Mouse (Mus musculus): ENCODE measurements at regions not wholly inside any gene's neighbourhood (a gene's known extent, or its start where the extent isn't known, plus 50 kb on each side); places are given as distances from the start of the nearest gene placed in this dataset.

DNA sequence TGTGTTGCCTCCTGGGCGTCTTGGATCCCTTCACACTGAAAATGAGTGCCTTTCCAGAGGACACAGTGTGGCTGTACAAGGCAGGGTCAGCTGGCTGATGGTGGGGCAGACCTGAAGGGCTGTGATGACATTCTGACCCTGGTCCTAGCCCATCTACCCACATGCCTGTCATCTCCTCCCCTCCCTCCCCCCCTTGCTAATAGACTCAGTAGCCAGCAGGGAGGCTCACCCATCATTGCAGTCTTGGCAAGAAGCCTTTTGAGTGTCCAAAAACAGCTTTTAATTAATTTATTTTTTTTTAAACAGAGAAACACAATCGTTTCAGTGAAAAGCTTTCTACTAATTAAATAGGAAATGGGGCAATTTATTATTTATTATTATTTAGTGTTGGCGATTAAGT is 67.0 kb upstream of the Ssx2ip start:
- DNase-seq (ENCODE audit: extremely low spot score, low spot score) = no peak
- Histone ChIP-seq H3K27me3 (ENCODE audit: poor library complexity, severe bottlenecking) (peaks cover 2% of the 10 kb centered on the region; the same call in 1 of the 2 replicates), H3K36me3 (replicated peaks) (no peaks in the 10 kb centered on the region), H3K9me3 (no peaks in the 10 kb centered on the region), H3K27ac (0 out of 2 replicates have a peak overlapping the region, but pooled peaks have one; percentile 48), H3K4me3 (no peak overlapping the region), H3K4me1 (peaks cover 36% of the 10 kb centered on the region)
- 83% methylated on average over 3 of the region's 3 CpGs for WGBS

GRCm38 (mm10) chr3:146337861-146338281 is 66.6 kb upstream of the Ssx2ip start:
- Histone ChIP-seq H3K4me1 (peaks cover 36% of the 10 kb centered on the region), H3K27ac (peak overlapping the region; percentile 60), H3K36me3 (replicated peaks) (no peaks in the 10 kb centered on the region), H3K4me3 (no peak overlapping the region), H3K27me3 (ENCODE audit: poor library complexity, severe bottlenecking) (peaks cover 2% of the 10 kb centered on the region; the same call in 1 of the 2 replicates), H3K9me3 (no peaks in the 10 kb centered on the region)
- 27% methylated on average over 7 of the region's 7 CpGs for WGBS
- no peak for DNase-seq (ENCODE audit: extremely low spot score, low spot score)

- no peaks in the 10 kb centered on the region for H3K9me3 ChIP-seq
- WGBS = 83% methylated on average over 9 of the region's 9 CpGs
- DNase-seq (ENCODE audit: extremely low spot score, low spot score) = no peak
- peaks cover 36% of the 10 kb centered on the region for H3K4me1 ChIP-seq
- peaks cover 4% of the 10 kb centered on the region; the same call in 1 of the 2 replicates for H3K27me3 ChIP-seq (ENCODE audit: poor library complexity, severe bottlenecking)
- no peak overlapping the region for H3K27ac ChIP-seq
- no peaks in the 10 kb centered on the region for H3K36me3 ChIP-seq (replicated peaks)
- no peak overlapping the region for H3K4me3 ChIP-seq
Measured at GRCm38 (mm10) chr3:146338445-146338844, 66.0 kb upstream of the Ssx2ip start.

DNA sequence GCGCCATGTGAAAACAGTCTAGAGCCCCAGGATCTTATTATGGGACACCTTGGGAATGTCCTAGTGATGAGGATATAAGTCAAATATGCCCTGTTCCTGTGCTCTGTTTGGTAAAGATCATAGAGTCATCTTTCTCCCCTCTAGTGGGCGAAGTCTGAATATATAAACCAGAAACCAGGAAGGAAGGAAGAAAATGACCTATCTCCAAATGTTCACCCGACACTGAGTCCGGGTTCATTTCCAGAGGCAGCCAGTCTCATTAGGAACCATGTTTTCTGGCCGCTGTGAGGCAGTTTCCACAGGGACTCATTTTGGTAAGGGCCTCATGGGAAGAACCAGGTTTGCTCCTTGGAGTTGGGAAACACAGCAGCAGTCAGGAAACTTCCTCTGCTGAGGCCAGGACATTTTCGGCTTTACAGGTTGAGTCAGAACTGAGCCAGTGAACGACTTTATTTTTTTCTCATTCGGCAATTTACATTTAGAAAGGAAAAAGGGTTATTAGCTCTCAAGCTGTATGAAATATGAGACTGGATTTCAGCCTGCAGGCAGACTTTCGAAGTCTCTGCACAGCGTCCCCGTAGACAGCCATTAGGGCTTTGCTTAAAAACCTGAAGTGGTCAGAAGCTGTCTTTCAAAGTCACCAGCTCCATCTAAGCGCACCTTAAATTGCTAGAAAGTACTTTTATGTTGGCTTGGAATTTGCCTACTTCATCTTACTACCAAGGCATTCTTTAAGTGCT is 64.0 kb upstream of the Ssx2ip start:
- Histone ChIP-seq H3K36me3 (replicated peaks) (no peaks in the 10 kb centered on the region), H3K4me3 (no peak overlapping the region), H3K9me3 (no peaks in the 10 kb centered on the region), H3K27ac (no peak overlapping the region), H3K27me3 (ENCODE audit: poor library complexity, severe bottlenecking) (peaks cover 10% of the 10 kb centered on the region), H3K4me1 (peaks cover 33% of the 10 kb centered on the region)
- no peak for DNase-seq (ENCODE audit: extremely low spot score, low spot score)
- 90% methylated on average over 12 of the region's 12 CpGs for WGBS

GRCm38 (mm10) chr3:146341652-146342340 is 62.6 kb upstream of the Ssx2ip start:
- no peaks in the 10 kb centered on the region for H3K9me3 ChIP-seq
- no peak overlapping the region for H3K27ac ChIP-seq
- H3K4me1 ChIP-seq = peaks cover 40% of the 10 kb centered on the region
- DNase-seq (ENCODE audit: extremely low spot score, low spot score) = no peak
- H3K27me3 ChIP-seq (ENCODE audit: poor library complexity, severe bottlenecking) = peaks cover 10% of the 10 kb centered on the region
- H3K36me3 ChIP-seq (replicated peaks) = no peaks in the 10 kb centered on the region
- H3K4me3 ChIP-seq = no peak overlapping the region
- 70% methylated on average over 6 of the region's 6 CpGs for WGBS

DNA sequence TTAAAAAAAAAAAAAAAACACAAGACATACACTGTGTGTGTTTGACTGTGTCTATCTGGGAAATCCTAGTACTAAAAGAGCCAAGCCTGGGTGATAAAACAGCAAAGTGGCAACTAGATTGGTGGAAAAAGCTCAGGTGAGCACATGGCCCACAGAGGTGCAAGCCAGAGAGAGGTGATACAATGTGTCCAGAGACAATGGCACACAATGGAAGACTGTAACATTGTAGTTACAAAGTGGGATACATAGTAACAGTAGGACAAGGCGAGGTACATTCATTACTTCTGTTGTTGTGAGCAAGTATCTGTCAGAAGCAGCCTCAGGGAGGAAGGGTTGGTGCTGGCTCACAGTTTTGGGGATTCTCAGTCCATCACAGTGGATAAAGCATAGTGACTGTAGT is 61.7 kb upstream of the Ssx2ip start:
- WGBS = 98% methylated on average over 1 of the region's 1 CpGs
- no peak overlapping the region for H3K4me3 ChIP-seq
- H3K4me1 ChIP-seq = peaks cover 34% of the 10 kb centered on the region
- peaks cover 10% of the 10 kb centered on the region for H3K27me3 ChIP-seq (ENCODE audit: poor library complexity, severe bottlenecking)
- no peaks in the 10 kb centered on the region for H3K9me3 ChIP-seq
- H3K36me3 ChIP-seq (replicated peaks) = no peaks in the 10 kb centered on the region
- H3K27ac ChIP-seq = no peak overlapping the region
- no peak for DNase-seq (ENCODE audit: extremely low spot score, low spot score)

GRCm38 (mm10) chr3:146343649-146344401 is 60.6 kb upstream of the Ssx2ip start:
- peaks cover 10% of the 10 kb centered on the region for H3K27me3 ChIP-seq (ENCODE audit: poor library complexity, severe bottlenecking)
- no peak overlapping the region for H3K27ac ChIP-seq
- H3K4me1 ChIP-seq = peaks cover 25% of the 10 kb centered on the region
- 55% methylated on average over 9 of the region's 9 CpGs for WGBS
- no peaks in the 10 kb centered on the region for H3K36me3 ChIP-seq (replicated peaks)
- no peaks in the 10 kb centered on the region for H3K9me3 ChIP-seq
- H3K4me3 ChIP-seq = no peak overlapping the region
- DNase-seq (ENCODE audit: extremely low spot score, low spot score) = peak; percentile 65

- no peaks in the 10 kb centered on the region for H3K36me3 ChIP-seq (replicated peaks)
- H3K9me3 ChIP-seq = no peaks in the 10 kb centered on the region
- WGBS = 85% methylated on average over 11 of the region's 11 CpGs
- H3K27ac ChIP-seq = 0 out of 2 replicates have a peak overlapping the region, but pooled peaks have one; percentile 20
- H3K27me3 ChIP-seq (ENCODE audit: poor library complexity, severe bottlenecking) = peaks cover 10% of the 10 kb centered on the region
- DNase-seq (ENCODE audit: extremely low spot score, low spot score) = no peak
- H3K4me3 ChIP-seq = no peak overlapping the region
- peaks cover 25% of the 10 kb centered on the region for H3K4me1 ChIP-seq
Measured at GRCm38 (mm10) chr3:146344402-146345025, 59.9 kb upstream of the Ssx2ip start.

DNA sequence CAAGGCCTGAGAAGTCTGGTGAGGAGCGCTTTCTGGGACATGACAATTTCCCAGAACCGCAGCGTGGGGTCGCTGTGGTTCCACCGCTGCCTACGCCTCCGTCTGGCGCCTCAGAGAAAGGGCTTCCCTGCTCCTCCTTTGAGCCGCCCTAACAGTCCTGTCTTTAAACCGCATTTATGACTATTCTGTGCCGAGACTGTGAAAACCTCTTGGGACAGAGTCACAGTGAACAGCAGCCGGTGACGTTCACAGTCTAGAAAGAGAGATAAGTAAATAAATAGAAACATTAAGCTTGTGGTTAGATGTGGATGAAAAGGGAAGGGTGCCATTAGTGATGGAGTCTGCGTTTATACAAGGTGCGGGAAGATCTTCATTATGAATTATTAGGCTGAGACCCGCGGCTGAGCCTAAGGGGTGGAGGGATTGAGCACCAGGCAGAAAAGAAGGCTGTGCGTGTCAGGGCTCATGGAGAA is 59.1 kb upstream of the Ssx2ip start:
- Histone ChIP-seq H3K27ac (peak overlapping the region; percentile 72), H3K4me1 (peaks cover 25% of the 10 kb centered on the region), H3K36me3 (replicated peaks) (no peaks in the 10 kb centered on the region), H3K27me3 (ENCODE audit: poor library complexity, severe bottlenecking) (peaks cover 10% of the 10 kb centered on the region), H3K9me3 (no peaks in the 10 kb centered on the region), H3K4me3 (peak overlapping the region; percentile 39)
- peak; percentile 78 for DNase-seq (ENCODE audit: extremely low spot score, low spot score)
- WGBS = 16% methylated on average over 18 of the region's 18 CpGs

- H3K27me3 ChIP-seq (ENCODE audit: poor library complexity, severe bottlenecking) = peaks cover 10% of the 10 kb centered on the region
- DNase-seq (ENCODE audit: extremely low spot score, low spot score) = no peak
- WGBS = 80% methylated on average over 4 of the region's 4 CpGs
- H3K4me3 ChIP-seq = no peak overlapping the region
- no peaks in the 10 kb centered on the region for H3K9me3 ChIP-seq
- no peaks in the 10 kb centered on the region for H3K36me3 ChIP-seq (replicated peaks)
- H3K27ac ChIP-seq = no peak overlapping the region
- peaks cover 25% of the 10 kb centered on the region for H3K4me1 ChIP-seq
Measured at GRCm38 (mm10) chr3:146345946-146346345, 58.5 kb upstream of the Ssx2ip start.

DNA sequence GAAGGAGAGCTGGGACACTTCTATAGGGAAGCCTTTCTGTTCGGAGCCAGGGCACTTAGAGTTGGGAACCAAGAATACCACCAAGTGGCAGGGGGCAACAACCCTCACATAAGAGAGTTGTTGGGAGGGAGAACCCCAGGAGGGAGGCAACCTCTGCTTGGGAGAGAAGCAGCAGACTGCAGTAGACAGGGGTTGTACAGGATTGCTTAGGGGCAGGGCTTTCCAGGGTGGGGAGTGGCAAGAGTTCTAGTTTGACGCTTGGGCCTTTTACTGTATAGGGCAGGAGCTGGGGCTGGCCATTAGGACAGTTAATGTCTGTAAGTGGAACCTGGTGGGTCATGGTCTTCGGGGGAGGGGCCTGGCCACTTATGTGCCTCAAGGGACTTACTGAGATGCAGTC is 57.1 kb upstream of the Ssx2ip start:
- no peak for DNase-seq (ENCODE audit: extremely low spot score, low spot score)
- no peak overlapping the region for H3K27ac ChIP-seq
- peaks cover 10% of the 10 kb centered on the region for H3K27me3 ChIP-seq (ENCODE audit: poor library complexity, severe bottlenecking)
- H3K4me3 ChIP-seq = no peak overlapping the region
- H3K36me3 ChIP-seq (replicated peaks) = no peaks in the 10 kb centered on the region
- no peaks in the 10 kb centered on the region for H3K9me3 ChIP-seq
- 77% methylated on average over 3 of the region's 3 CpGs for WGBS
- H3K4me1 ChIP-seq = peaks cover 20% of the 10 kb centered on the region

- H3K27ac ChIP-seq = no peak overlapping the region
- no peak overlapping the region for H3K4me3 ChIP-seq
- H3K27me3 ChIP-seq (ENCODE audit: poor library complexity, severe bottlenecking) = peaks cover 5% of the 10 kb centered on the region; the same call in 1 of the 2 replicates
- no peak for DNase-seq (ENCODE audit: extremely low spot score, low spot score)
- H3K4me1 ChIP-seq = peaks cover 19% of the 10 kb centered on the region
- no peaks in the 10 kb centered on the region for H3K36me3 ChIP-seq (replicated peaks)
- no peaks in the 10 kb centered on the region for H3K9me3 ChIP-seq
- WGBS = 88% methylated on average over 8 of the region's 8 CpGs
Measured at GRCm38 (mm10) chr3:146348921-146349320, 55.5 kb upstream of the Ssx2ip start.

All from forebrain, embryonic 10.5 days (tissue).